Mouse (Mus musculus) heart, postnatal 0 days (tissue): Measurements from ENCODE around the gene Pank1.

Experiments used
- CTCF ChIP-seq: IDR thresholded peaks from 2 replicates; pipeline ENCODE4 v1.5.1; 2016; ENCODE audit warnings: antibody characterized with exemption, control low read depth, low read depth
- EP300 ChIP-seq: IDR thresholded peaks from 2 replicates; pipeline ENCODE4 v1.6.1; 2016; ENCODE audit warnings: antibody characterized with exemption, low read depth

DNA sequence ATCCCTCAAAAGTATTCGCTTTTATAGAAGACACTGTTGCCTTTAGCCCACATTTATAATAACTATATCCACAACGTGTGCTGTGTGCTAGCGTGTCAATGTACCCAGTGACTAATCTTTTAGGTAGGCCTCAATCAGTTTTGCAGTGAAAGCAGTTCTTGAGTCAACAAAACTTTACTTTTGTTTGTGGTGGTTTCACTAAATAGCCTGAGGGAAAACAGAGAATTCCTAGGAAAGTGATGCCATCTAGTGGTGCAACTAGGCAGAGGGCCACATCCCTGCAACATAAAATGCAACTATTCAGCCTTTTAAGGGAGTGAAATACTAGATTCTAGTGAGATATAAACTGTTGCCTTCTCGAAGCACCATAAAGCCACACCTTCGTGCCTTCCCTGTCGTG, 106.5 kb downstream of the Pank1 start:
- TF ChIP-seq EP300 (no peak), CTCF (peak; percentile 85)
